22 mouse cellular contexts compared by ENCODE assay signal in the genomic region with DNA sequence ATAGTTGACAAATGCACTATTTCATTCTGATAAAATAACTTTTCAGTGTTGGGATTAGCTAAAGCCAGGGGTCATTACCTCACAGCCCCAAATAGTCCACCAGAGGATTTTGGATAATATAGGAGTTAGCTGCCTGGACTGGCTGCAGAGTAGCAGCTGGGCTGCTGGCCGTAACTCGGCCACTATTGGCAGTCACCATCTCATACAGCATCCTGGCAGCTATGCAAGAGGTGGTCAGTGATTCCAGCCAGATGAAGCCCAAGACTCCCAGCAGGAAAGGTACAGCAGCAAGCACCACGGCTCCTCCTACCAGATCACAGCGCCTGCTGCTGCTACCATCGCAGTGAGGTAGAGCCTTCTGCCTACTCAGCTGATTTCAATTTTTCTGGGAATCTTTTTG. TPM values are rescaled to one million over a fixed set of nuclear protein-coding genes. Genes with fewer than 3 reads are reported as not detected.
DNase-seq lines count a peak whose midpoint lies in the region; ATAC-seq and TF ChIP-seq lines count a peak whose summit lies in the region.
"Had no signal": no experiment of that assay in that cellular context is flagged by ENCODE, and none has a peak within 500 bp of the region (broad histone marks: within the 10 kb centered on the region; RNA-seq: fewer than 3 reads in every experiment).

No protein-coding gene starts in this region.

- no peaks in the 10 kb centered on the region for H3K36me3 ChIP-seq in heart, embryonic 12.5 days
- no peaks in the 10 kb centered on the region for H3K36me3 ChIP-seq in ES-E14 (ENCODE audit: control insufficient read depth, insufficient read depth, low read length, poor library complexity, severe bottlenecking)
- H3K36me3 ChIP-seq: embryonic facial prominence, embryonic 15.5 days; G1E; heart, embryonic 13.5 days; hindbrain, embryonic 12.5 days; intestine, embryonic 15.5 days; limb, embryonic 13.5 days; liver, embryonic 13.5 days had no signal

- DNase-seq in cerebellum, adult 11-12 months: peak; percentile 56
- DNase-seq in cerebellum, adult 8-10 months: no peak
- DNase-seq in heart, postnatal 14 days: peak; percentile 31 to 46
- DNase-seq in ES-E14 (ENCODE audit: low read depth, low spot score): no peak
- peak; percentile 28 for DNase-seq in gastrocnemius, postnatal 14 days
- no peak for DNase-seq in spleen, postnatal 10 days (ENCODE audit: low spot score in 2 of 2)
- DNase-seq: adrenal gland, postnatal 14 days; forebrain, postnatal 0 days; kidney, postnatal 36 days; liver, embryonic 13.5 days; lung, embryonic 14.5 days; retina, postnatal 1 day had no signal

- H3K9ac ChIP-seq in heart, embryonic 12.5 days: no peak overlapping the region
- H3K9ac ChIP-seq in ES-E14 (ENCODE audit: insufficient read depth, low read depth, low read length, poor library complexity, severe bottlenecking): no peak overlapping the region
- H3K9ac ChIP-seq: embryonic facial prominence, embryonic 15.5 days; forebrain, postnatal 0 days; heart, embryonic 13.5 days; hindbrain, embryonic 12.5 days; intestine, embryonic 15.5 days; limb, embryonic 13.5 days; liver, embryonic 13.5 days; lung, embryonic 14.5 days had no signal

- WGBS in heart, embryonic 12.5 days: 71% methylated on average over 5 of the region's 5 CpGs

- in situ Hi-C loops in ES-E14 (cut with MboI; ENCODE audit: low sequenced_read_pairs in 2 of 2, unreplicated experiment in 2 of 2): no loop called here

- H3K27ac ChIP-seq in heart, embryonic 12.5 days (ENCODE audit: poor library complexity, severe bottlenecking): no peak overlapping the region
- H3K27ac ChIP-seq in ES-E14 (ENCODE audit: insufficient read depth, low read depth, low read length, poor library complexity, severe bottlenecking): peak overlapping the region; percentile 22; the same call in 1 of the 2 replicates
- H3K27ac ChIP-seq: embryonic facial prominence, embryonic 15.5 days; heart, embryonic 13.5 days; hindbrain, embryonic 12.5 days; intestine, embryonic 15.5 days; left cerebral cortex, adult 2 months; limb, embryonic 13.5 days; liver, embryonic 13.5 days had no signal

- no peak overlapping the region for H3K4me3 ChIP-seq in heart, embryonic 12.5 days
- no peak overlapping the region for H3K4me3 ChIP-seq in ES-E14 (ENCODE audit: insufficient read depth in 1 of 2, low read depth in 1 of 2, low read length in 2 of 2, poor library complexity in 1 of 2, severe bottlenecking in 1 of 2)
- H3K4me3 ChIP-seq: embryonic facial prominence, embryonic 15.5 days; heart, embryonic 13.5 days; hindbrain, embryonic 12.5 days; intestine, embryonic 15.5 days; left cerebral cortex, adult 2 months; limb, embryonic 13.5 days; liver, embryonic 13.5 days had no signal

- H3K27me3 ChIP-seq in heart, embryonic 12.5 days (replicated peaks): no peaks in the 10 kb centered on the region
- H3K27me3 ChIP-seq: embryonic facial prominence, embryonic 15.5 days; heart, embryonic 13.5 days; hindbrain, embryonic 12.5 days; intestine, embryonic 15.5 days; limb, embryonic 13.5 days; liver, embryonic 13.5 days had no signal

- ATAC-seq in heart, embryonic 12.5 days (ENCODE audit: insufficient number of reproducible peaks, low FRiP score): no peak
- ATAC-seq: activated CD4-positive, CD25-positive, alpha-beta regulatory T cell, adult 4 months; CD4-positive, CD25-positive, alpha-beta regulatory T cell, adult 4 months; forebrain, postnatal 0 days; intestine, embryonic 15.5 days had no signal

- no peaks in the 10 kb centered on the region for H3K4me1 ChIP-seq in heart, embryonic 12.5 days (replicated peaks)
- H3K4me1 ChIP-seq in ES-E14 (ENCODE audit: control insufficient read depth in 2 of 2, insufficient read depth in 2 of 2, low read length in 2 of 2, poor library complexity in 1 of 2): no peaks in the 10 kb centered on the region
- H3K4me1 ChIP-seq: embryonic facial prominence, embryonic 15.5 days; heart, embryonic 13.5 days; hindbrain, embryonic 12.5 days; intestine, embryonic 15.5 days; limb, embryonic 13.5 days; liver, embryonic 13.5 days had no signal

- intact Hi-C loops in heart, postnatal 14 days (cut with DNase I): no loop called here
- intact Hi-C loops in gastrocnemius, postnatal 14 days (cut with DNase I; ENCODE audit: low total_unique reads): no loop called here

- no peaks in the 10 kb centered on the region for H3K9me3 ChIP-seq in heart, embryonic 12.5 days (replicated peaks)
- no peaks in the 10 kb centered on the region for H3K9me3 ChIP-seq in ES-E14 (ENCODE audit: control insufficient read depth, insufficient read depth, low read depth, low read length)
- H3K9me3 ChIP-seq: embryonic facial prominence, embryonic 15.5 days; G1E; heart, embryonic 13.5 days; hindbrain, embryonic 12.5 days; intestine, embryonic 15.5 days; limb, embryonic 13.5 days; liver, embryonic 13.5 days had no signal

- no peak overlapping the region for H3K4me2 ChIP-seq in heart, embryonic 12.5 days
- H3K4me2 ChIP-seq: embryonic facial prominence, embryonic 15.5 days; heart, embryonic 13.5 days; hindbrain, embryonic 12.5 days; intestine, embryonic 15.5 days; limb, embryonic 13.5 days; liver, embryonic 13.5 days; lung, embryonic 14.5 days had no signal

TF ChIP-seq in ES-E14, 5 proteins besides CTCF, POLR2A, EP300 and RAD21:
- TF ChIP-seq HCFC1 (IDR thresholded peaks at IDR 0.05; ENCODE audit: borderline replicate concordance, insufficient read depth, low read length) (no peak), ZNF384 (IDR thresholded peaks at IDR 0.05; ENCODE audit: low read depth, low read length) (no peak), CHD2 (IDR thresholded peaks at IDR 0.05; ENCODE audit: low read depth, low read length) (no peak)

RNA-seq across cellular contexts. Expression of a gene that starts 38.1 kb away (rescaled TPM):
- total RNA-seq in heart, postnatal 14 days (2021): not detected
- polyA plus RNA-seq in heart, embryonic 12.5 days (2016; fragmentation: Nextera tagmentation; extraction: Ambion mirVana): 0.14 and 0.18 TPM in 2 replicates
- total RNA-seq in ES-E14 (2012; rRNA removed): 0.11 and 0.31 TPM in 2 replicates
- total RNA-seq in gastrocnemius, postnatal 14 days (2021): under 1 TPM; 0.16 to 0.21 TPM
- polyA plus RNA-seq: G1E had no signal

Comparison
In these comparisons a context has a peak if more than half of its experiments do, and no peak if none do; other contexts are left out.
1. DNase-seq: peak in cerebellum, adult 11-12 months (single experiment), heart, postnatal 14 days (2 of 2) and gastrocnemius, postnatal 14 days (single experiment); none in cerebellum, adult 8-10 months (single experiment), ES-E14 (single experiment) and spleen, postnatal 10 days (0 of 2).